Mouse (Mus musculus) bone marrow, adult 2 months (tissue): ENCODE measurements around the gene Tcf12.

Source experiments
- CTCF ChIP-seq: fragments of 200-500 bp; IDR thresholded peaks from 2 replicates; pipeline ENCODE4 v1.5.1; 2011; ENCODE audit warnings: low read length, control low read depth; ENCODE audit not compliant: control insufficient read depth, insufficient read depth
- POLR2A ChIP-seq: fragments of 200-500 bp; IDR thresholded peaks from 2 replicates; pipeline ENCODE4 v1.6.1; 2011; ENCODE audit warnings: low read depth, mild to moderate bottlenecking, control low read depth, low read length, borderline replicate concordance; ENCODE audit not compliant: control insufficient read depth

GRCm38 (mm10) chr9:71822003-71822402 is 289.7 kb downstream of the Tcf12 start:
- TF ChIP-seq POLR2A, result no peak
- no peak for TF ChIP-seq CTCF
